Mouse (Mus musculus): Measurements from ENCODE around the gene Vmn2r63.
"Not testable (repeated sequence)": the region's sequence is repeated elsewhere in the genome, so short reads cannot be mapped to it uniquely, and the experiment has no call there.

Vmn2r63 gene

GRCm38 (mm10) chr7:42933722-42934121 is at the start of gene Vmn2r63:
Gene Vmn2r63, minus strand, starts transcription at chr7:42933822.
- not testable (repeated sequence) for DNase-seq (ENCODE audit: low spot score)

GRCm38 (mm10) chr7:42980739-42981138 is 47.1 kb upstream of the Vmn2r63 start:
- DNase-seq (ENCODE audit: low spot score): no peak

GRCm38 (mm10) chr7:42980098-42980497 is 46.5 kb upstream of the Vmn2r63 start:
- no peak for DNase-seq (ENCODE audit: low spot score)

- DNase-seq (ENCODE audit: low spot score): no peak
Observed at GRCm38 (mm10) chr7:42965246-42965645, 31.6 kb upstream of the Vmn2r63 start.

GRCm38 (mm10) chr7:42898067-42898466 is 35.6 kb downstream of the Vmn2r63 start:
- not testable (repeated sequence) for DNase-seq (ENCODE audit: low spot score)

GRCm38 (mm10) chr7:42878090-42878489 is 55.5 kb downstream of the Vmn2r63 start:
- no peak for DNase-seq (ENCODE audit: low spot score)

GRCm38 (mm10) chr7:42866801-42867458 is 66.7 kb downstream of the Vmn2r63 start, which contains the start of gene Gm2381:
Gene Gm2381, minus strand, starts transcription at chr7:42867234.
- DNase-seq (ENCODE audit: low spot score): not testable (repeated sequence)
